Mouse (Mus musculus) kidney, adult 2 months (tissue): ENCODE results near the gene Itgb5. TPM values are rescaled to one million over a fixed set of nuclear protein-coding genes. Genes with fewer than 3 reads are reported as not detected.

Source experiments
- DNase-seq: peaks from one replicate; pipeline ENCODE4 v3.0.0; 2021
- H3K27ac ChIP-seq: fragments of 200-500 bp; 2 replicates; pipeline ENCODE4 v1.5.1; 2012; ENCODE audit warnings: low read depth, low read length, control low read depth, inconsistent platforms; ENCODE audit not compliant: insufficient read depth
- H3K27me3 ChIP-seq: fragments of 200-500 bp; replicated peaks from 2 replicates; pipeline ENCODE4 v1.6.1; 2012; ENCODE audit warnings: mild to moderate bottlenecking, moderate library complexity, low read length, inconsistent platforms; ENCODE audit not compliant: control insufficient read depth, insufficient read depth
- H3K36me3 ChIP-seq: fragments of 200-500 bp; 2 replicates; pipeline ENCODE4 v1.6.1; 2012; ENCODE audit warnings: mild to moderate bottlenecking, moderate library complexity, low read length, inconsistent platforms; ENCODE audit not compliant: control insufficient read depth, insufficient read depth
- H3K4me1 ChIP-seq: fragments of 200-500 bp; 2 replicates; pipeline ENCODE4 v1.6.1; 2011; ENCODE audit warnings: low read length; ENCODE audit not compliant: control insufficient read depth, insufficient read depth
- H3K4me3 ChIP-seq: fragments of 200-500 bp; 2 replicates; pipeline ENCODE4 v1.5.1; 2011; ENCODE audit warnings: mild to moderate bottlenecking, low read depth, low read length, control low read depth; ENCODE audit not compliant: insufficient read depth
- CTCF ChIP-seq: fragments of 200-500 bp; conservative IDR thresholded peaks from 2 replicates; pipeline ENCODE4 v1.5.1; 2011; ENCODE audit warnings: low read depth, mild to moderate bottlenecking, control low read depth, low read length, moderate library complexity, mixed read lengths; ENCODE audit not compliant: insufficient read depth, insufficient read length
- POLR2A ChIP-seq: fragments of 200-500 bp; IDR thresholded peaks from one replicate; pipeline ENCODE4 v1.6.1; 2011; ENCODE audit warnings: low read depth, low read length, control low read depth
- WGBS: fragments of 180-500 bp; shearing (Covaris S2); methylation state at CpG from one replicate; pipeline ENCODE4 v1.1.7; 2018; 5-methylcytosine and 5-hydroxymethylcytosine counted together
- polyA plus RNA-seq: library from polyadenylated mRNA; depleted of rRNA; stranded (reverse); fragments of >200 nt; gene quantifications from 2 replicates; pipeline ENCODE4 v1.2.3, GENCODE M21; 2012

The Itgb5 gene
- polyA plus RNA-seq, 1 experiment: 145 TPM

DNA sequence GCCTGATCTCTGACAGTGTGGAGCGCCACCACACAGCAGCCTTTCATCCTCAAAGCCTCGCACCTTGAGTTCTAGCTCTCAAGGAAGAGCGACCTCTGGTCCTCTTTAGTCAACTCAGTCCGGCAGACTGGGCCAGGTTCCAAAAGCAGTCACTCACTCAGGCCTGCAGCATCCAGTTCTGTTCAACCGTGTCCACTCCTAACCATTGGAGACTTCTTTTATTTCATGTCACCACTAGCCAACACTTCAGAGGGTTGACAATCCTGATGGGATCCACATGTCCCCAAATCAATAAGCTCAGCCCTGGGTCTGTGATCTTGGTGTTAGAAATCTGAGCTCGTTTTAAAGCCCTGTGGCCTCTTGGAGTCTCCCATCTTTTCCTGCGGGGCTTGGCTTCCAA, 116.6 kb downstream of the Itgb5 start:
- DNase-seq: peak; percentile 88
- H3K27me3 ChIP-seq: no peaks in the 10 kb centered on the region
- no peak overlapping the region; the same call in 1 of the 2 replicates for H3K27ac ChIP-seq
- no peak overlapping the region for H3K4me3 ChIP-seq
- peaks cover 36% of the 10 kb centered on the region for H3K4me1 ChIP-seq
- peaks cover 2% of the 10 kb centered on the region; the same call in 1 of the 2 replicates for H3K36me3 ChIP-seq
- TF ChIP-seq POLR2A (no peak), CTCF (no peak)
- WGBS: 32% methylated on average over 7 of the region's 7 CpGs

DNA sequence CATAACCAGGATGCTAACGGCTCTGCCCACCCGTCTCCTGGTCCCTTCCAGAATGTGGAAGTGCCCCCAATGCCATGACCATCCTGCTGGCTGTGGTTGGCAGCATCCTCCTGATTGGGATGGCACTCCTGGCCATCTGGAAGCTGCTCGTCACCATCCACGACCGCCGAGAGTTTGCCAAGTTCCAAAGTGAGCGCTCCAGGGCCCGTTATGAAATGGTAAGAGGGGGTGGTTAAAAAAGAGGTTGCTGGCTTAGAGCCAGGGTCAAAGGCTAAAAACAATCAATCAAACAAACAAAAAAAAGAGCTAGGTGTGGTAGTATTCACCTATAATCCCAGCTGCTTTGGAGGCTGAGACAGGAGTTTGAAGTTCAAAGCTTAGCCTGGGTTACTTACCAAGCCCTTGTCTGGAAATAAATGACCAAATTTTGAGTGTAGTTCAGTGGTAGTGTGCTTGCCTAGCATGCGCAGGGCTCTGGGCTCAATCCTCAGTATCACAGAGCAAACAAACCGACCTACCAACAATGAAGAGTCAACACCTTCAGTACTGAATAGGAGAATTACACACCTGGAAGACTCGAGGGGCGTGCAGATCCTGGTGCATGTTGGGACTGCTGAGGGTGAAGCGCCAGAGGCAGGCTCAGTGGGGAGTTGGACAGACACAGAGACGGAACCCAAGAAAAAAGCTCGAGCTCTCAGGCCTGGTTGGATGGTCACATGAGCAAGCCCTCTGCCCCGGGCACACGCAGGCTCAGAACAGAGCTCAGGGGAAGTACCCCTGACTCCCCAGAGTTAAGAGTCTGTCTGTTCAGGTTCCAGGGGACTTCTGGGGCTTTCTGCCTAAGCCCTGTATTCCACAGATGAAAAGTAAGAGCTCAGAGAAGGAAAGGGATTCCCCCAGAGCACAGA, 118.5 kb downstream of the Itgb5 start:
- Histone ChIP-seq H3K4me3 (no peak overlapping the region), H3K27ac (peak overlapping the region; percentile 18), H3K4me1 (peaks cover 26% of the 10 kb centered on the region), H3K27me3 (no peaks in the 10 kb centered on the region), H3K36me3 (peaks cover 2% of the 10 kb centered on the region; the same call in 1 of the 2 replicates)
- DNase-seq: peak; percentile 77
- 61% methylated on average over 17 of the region's 17 CpGs for WGBS
- no peak for TF ChIP-seq CTCF
- TF ChIP-seq POLR2A: no peak

DNA sequence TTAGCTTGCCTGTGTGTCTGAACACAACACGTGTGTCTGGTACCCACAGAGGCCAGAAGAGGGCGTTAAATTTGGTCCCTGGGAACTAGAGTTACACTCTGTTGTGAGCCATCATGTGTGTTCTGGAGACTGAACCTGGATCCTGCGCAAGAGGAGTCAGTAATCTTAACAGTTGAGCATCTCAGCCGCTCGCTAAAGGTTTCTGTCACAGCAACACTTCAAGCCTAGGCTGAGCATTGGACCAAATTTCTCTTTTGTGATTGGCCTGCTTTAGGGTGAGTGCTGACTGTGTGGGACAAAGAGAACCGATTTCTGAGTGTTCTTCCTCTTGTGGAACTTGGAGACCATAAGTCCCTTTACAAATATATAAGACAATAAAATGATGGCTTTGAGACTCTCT, 120.9 kb downstream of the Itgb5 start:
- H3K27me3 ChIP-seq: no peaks in the 10 kb centered on the region
- no peak overlapping the region for H3K27ac ChIP-seq
- 82% methylated on average over 6 of the region's 6 CpGs for WGBS
- no peak overlapping the region for H3K4me3 ChIP-seq
- H3K4me1 ChIP-seq: peaks cover 26% of the 10 kb centered on the region
- no peak for TF ChIP-seq POLR2A
- 0 out of 2 replicates have a peak, but pooled peaks have one; percentile 10 for TF ChIP-seq CTCF
- DNase-seq: no peak
- peaks cover 2% of the 10 kb centered on the region; the same call in 1 of the 2 replicates for H3K36me3 ChIP-seq

DNA sequence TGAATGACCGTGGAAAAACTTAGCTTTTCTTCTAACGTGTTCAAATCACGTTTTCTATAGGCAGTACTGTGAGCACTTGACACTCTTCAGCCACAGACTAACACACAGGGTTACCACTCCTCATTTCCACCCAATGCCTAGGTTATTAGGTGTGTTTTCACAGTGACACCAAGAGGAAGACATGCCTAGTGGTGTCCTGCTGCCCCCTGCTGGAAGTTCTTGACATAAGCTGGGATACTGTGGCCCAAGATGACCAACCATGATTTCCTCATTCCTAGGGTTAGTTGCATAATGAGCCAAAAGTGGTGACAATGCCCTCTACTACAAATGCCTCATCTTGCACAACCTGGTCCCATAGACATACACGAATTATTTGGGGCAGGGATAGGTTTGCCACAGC, 121.4 kb downstream of the Itgb5 start:
- H3K4me3 ChIP-seq: no peak overlapping the region
- WGBS: 19% methylated on average over 4 of the region's 4 CpGs
- H3K27me3 ChIP-seq: no peaks in the 10 kb centered on the region
- peak; percentile 93 for DNase-seq
- no peak overlapping the region for H3K27ac ChIP-seq
- TF ChIP-seq POLR2A (no peak), CTCF (peak; percentile 99; the same call in 1 of the 2 replicates)
- H3K36me3 ChIP-seq: peaks cover 2% of the 10 kb centered on the region; the same call in 1 of the 2 replicates
- peaks cover 22% of the 10 kb centered on the region for H3K4me1 ChIP-seq

DNA sequence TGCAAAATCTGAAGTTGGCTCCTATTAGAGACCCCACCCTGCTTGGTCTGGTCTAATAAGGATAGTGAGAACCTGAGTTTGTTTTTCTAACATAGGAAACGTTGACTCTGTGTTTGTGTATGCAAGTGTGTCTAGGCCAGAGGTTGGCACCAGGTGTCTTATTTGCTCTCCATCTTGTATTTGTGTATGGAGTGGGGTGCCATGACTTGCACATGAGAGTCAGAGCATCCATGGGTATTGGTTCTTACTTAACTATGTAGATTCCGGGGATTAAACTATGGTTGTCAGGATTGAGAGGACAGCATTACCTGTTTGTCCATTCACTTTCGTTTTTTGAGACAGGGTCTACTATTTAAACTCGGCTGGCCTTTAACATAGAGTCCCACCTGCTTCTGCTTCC, 123.5 kb downstream of the Itgb5 start:
- no peak for DNase-seq

DNA sequence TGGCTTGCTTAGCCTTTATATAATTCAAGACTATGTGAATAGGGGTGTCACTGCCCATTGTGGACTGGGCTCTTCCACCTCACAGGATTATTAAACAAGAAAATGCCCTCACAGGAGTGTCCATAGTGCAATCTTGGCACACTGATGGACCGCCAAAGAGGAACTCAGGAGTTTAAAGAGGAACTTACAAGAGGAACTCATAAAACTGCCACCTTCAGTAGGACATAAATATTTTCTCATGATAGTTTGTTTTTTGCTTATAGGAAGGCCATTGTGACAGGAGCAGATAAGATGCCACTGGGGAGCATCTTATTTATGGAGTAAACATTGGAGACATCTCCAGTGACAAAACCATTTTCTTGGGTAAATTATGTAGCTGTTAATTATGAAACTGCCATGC, 125.3 kb downstream of the Itgb5 start:
- Histone ChIP-seq H3K27me3 (no peaks in the 10 kb centered on the region), H3K4me1 (peaks cover 3% of the 10 kb centered on the region; the same call in 1 of the 2 replicates), H3K4me3 (no peak overlapping the region), H3K27ac (no peak overlapping the region), H3K36me3 (no peaks in the 10 kb centered on the region; the same call in none of the 2 replicates)
- 95% methylated on average over 1 of the region's 1 CpGs for WGBS
- TF ChIP-seq CTCF (no peak), POLR2A (no peak)
- DNase-seq: no peak

More for the DNA sequence above, 123.5 kb downstream of the Itgb5 start:
- Histone ChIP-seq H3K4me1 (peaks cover 10% of the 10 kb centered on the region), H3K4me3 (no peak overlapping the region), H3K27ac (no peak overlapping the region), H3K36me3 (peaks cover 2% of the 10 kb centered on the region), H3K27me3 (no peaks in the 10 kb centered on the region)
- WGBS: 87% methylated on average over 4 of the region's 4 CpGs
- TF ChIP-seq CTCF: no peak
- no peak for TF ChIP-seq POLR2A

DNA sequence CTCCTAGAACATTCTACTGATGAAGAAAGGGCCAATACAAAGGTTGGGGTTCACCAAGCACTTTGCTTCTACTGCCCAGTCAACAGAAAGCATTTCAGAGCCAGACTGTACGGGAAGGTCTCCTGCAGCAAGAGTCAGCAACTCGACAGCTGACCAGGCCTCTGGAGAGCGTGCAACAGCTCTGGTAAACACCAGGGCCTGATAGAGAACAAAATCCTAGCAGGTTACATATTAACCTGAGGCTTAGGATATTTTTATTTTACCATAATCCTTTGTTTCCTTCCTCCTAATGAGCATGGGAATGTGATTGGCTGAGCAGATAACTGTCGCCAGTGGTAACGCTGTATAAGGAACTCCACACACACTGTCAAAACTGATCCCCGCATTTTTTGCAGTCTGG, 134.0 kb downstream of the Itgb5 start:
- H3K4me1 ChIP-seq: peaks cover 12% of the 10 kb centered on the region
- H3K27ac ChIP-seq: peak overlapping the region; percentile 15
- 0 out of 2 replicates have a peak, but pooled peaks have one; percentile 7 for TF ChIP-seq CTCF
- TF ChIP-seq POLR2A: no peak
- no peaks in the 10 kb centered on the region for H3K36me3 ChIP-seq
- WGBS: 40% methylated on average over 6 of the region's 6 CpGs
- DNase-seq: peak; percentile 80
- no peaks in the 10 kb centered on the region for H3K27me3 ChIP-seq
- no peak overlapping the region for H3K4me3 ChIP-seq
